Mouse (Mus musculus): Measurements from ENCODE around the gene Mapk6.

DNA sequence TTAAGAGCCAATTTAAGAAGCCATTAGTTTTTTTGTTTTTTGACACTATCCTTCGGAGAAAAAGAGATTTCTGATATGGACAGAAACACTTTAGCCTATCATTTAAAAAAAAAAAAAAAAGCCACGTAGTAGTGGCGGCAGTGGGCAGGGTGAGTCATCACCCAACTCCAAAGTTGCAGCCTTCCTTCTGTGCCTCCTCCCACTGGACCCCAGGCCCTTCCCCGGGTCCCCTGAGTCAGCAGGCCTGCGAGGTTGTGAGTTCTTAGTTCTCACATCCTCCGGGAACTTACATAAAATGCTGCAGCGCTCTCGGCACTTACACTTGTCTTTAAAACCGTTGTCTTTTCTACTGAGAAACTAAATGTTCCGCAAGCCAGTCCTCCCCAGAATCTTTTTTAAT lies 2.0 kb downstream of the Mapk6 start:
- no peak for TF ChIP-seq CTCF (IDR thresholded peaks at IDR 0.05; ENCODE audit: low read depth)
- TF ChIP-seq EP300 (IDR thresholded peaks at IDR 0.05; ENCODE audit: low read depth): no peak

Data from heart, postnatal 0 days (tissue).